Mouse (Mus musculus) heart, postnatal 0 days (tissue): ENCODE measurements around the gene Myg1. TPM values are rescaled to one million over a fixed set of nuclear protein-coding genes. Genes with fewer than 3 reads are reported as not detected.

Experiments used
- ATAC-seq: fragments of 200-750 bp; cut with Nextera tagmentation; 2 replicates; pipeline ENCODE4 v1.8.0; 2017; ENCODE audit warnings: low read depth, moderate number of reproducible peaks, moderate library complexity; ENCODE audit not compliant: insufficient read depth
- DNase-seq: peaks from one replicate; pipeline ENCODE4 v3.0.0-alpha.2; 2016; ENCODE audit warnings: low spot score
- H3K27ac ChIP-seq: fragments of 300-500 bp; sonication (generic); 2 replicates; pipeline ENCODE4 v1.5.1; 2014; ENCODE audit warnings: low read depth, mild to moderate bottlenecking
- H3K27me3 ChIP-seq: fragments of 300-500 bp; sonication (generic); 2 replicates; pipeline ENCODE4 v1.6.1; 2014; ENCODE audit warnings: low read length, mixed read lengths; ENCODE audit not compliant: control insufficient read depth, insufficient read depth
- H3K36me3 ChIP-seq: fragments of 300-500 bp; sonication (generic); replicated peaks from 2 replicates; pipeline ENCODE4 v1.6.1; 2014; ENCODE audit warnings: low read length, mixed read lengths; ENCODE audit not compliant: control insufficient read depth, insufficient read depth
- H3K4me1 ChIP-seq: fragments of 300-500 bp; sonication (generic); 2 replicates; pipeline ENCODE4 v1.6.1; 2014; ENCODE audit warnings: antibody characterized with exemption; ENCODE audit not compliant: control insufficient read depth, insufficient read depth
- H3K4me2 ChIP-seq: fragments of 300-500 bp; sonication (generic); 2 replicates; pipeline ENCODE4 v1.6.1; 2014; ENCODE audit warnings: low read depth, mild to moderate bottlenecking, low read length, moderate library complexity
- H3K4me3 ChIP-seq: fragments of 300-500 bp; sonication (generic); 2 replicates; pipeline ENCODE4 v1.5.1; 2014; ENCODE audit warnings: low read depth, low read length
- H3K9ac ChIP-seq: fragments of 300-500 bp; sonication (generic); replicated peaks from 2 replicates; pipeline ENCODE4 v1.6.1; 2014; ENCODE audit warnings: low read depth, low read length, mixed read lengths
- H3K9me3 ChIP-seq: fragments of 300-500 bp; sonication (generic); replicated peaks from 2 replicates; pipeline ENCODE4 v1.6.1; 2016; ENCODE audit warnings: low read length; ENCODE audit not compliant: control insufficient read depth
- CTCF ChIP-seq: IDR thresholded peaks from 2 replicates; pipeline ENCODE4 v1.5.1; 2016; ENCODE audit warnings: antibody characterized with exemption, control low read depth, low read depth
- EP300 ChIP-seq: IDR thresholded peaks from 2 replicates; pipeline ENCODE4 v1.6.1; 2016; ENCODE audit warnings: antibody characterized with exemption, low read depth
- WGBS: fragments of 180-500 bp; shearing (Covaris S2); extraction: QIAGEN DNeasy Blood & Tissue Kit; methylation state at CpG from one replicate; pipeline ENCODE4 v1.1.7; 2014; 5-methylcytosine and 5-hydroxymethylcytosine counted together
- polyA plus RNA-seq: library from polyadenylated mRNA; unstranded; fragments of >200 nt; fragmentation: Nextera tagmentation; extraction: Ambion mirVana; gene quantifications from 2 replicates; pipeline ENCODE4 v1.2.1, GENCODE M21; 2015
- total RNA-seq: library from RNA; depleted of rRNA; stranded (reverse); fragments of >200 nt; gene quantifications from 2 replicates; pipeline ENCODE4 v1.2.3, GENCODE M21; 2014; ENCODE audit warnings: low replicate concordance

The Myg1 gene
- total and polyA plus RNA-seq, 2 experiments from 2014 or later = 39.0 to 60.5 TPM

DNA sequence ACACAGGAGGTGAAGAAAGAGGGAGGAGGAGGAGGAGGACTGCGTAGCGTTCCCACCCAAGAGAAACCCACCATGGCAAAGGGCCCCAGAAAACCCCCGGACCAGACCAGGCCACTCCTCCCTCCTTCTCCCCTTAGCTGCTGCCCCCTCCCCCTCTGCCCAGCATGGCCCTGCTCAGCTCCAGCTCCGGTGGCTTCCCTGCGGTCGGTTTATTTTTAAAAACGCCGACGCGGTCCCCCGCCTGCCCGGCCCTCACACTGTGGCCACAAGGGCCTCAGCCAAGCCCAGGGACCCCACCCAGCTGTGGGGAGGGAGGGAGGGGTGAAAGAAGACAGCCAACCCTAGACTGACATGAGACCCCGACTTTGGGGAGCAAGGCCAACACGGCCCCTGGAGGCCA lies 31.1 kb downstream of the Myg1 start:
- H3K4me2 ChIP-seq = peak overlapping the region; percentile 54
- H3K4me3 ChIP-seq = peak overlapping the region; percentile 22; the same call in 1 of the 2 replicates
- peak overlapping the region; percentile 46 for H3K9ac ChIP-seq
- no peaks in the 10 kb centered on the region for H3K36me3 ChIP-seq
- DNase-seq = no peak
- H3K4me1 ChIP-seq = 0 out of 2 replicates have a peak, but pooled peaks cover 5% of the 10 kb centered on the region
- peaks cover 60% of the 10 kb centered on the region for H3K27me3 ChIP-seq
- 5% methylated on average over 14 of the region's 14 CpGs for WGBS
- H3K9me3 ChIP-seq = no peaks in the 10 kb centered on the region
- no peak overlapping the region for H3K27ac ChIP-seq
- TF ChIP-seq EP300 (no peak), CTCF (no peak)
- ATAC-seq = peak; percentile 40; the same call in 1 of the 2 replicates

DNA sequence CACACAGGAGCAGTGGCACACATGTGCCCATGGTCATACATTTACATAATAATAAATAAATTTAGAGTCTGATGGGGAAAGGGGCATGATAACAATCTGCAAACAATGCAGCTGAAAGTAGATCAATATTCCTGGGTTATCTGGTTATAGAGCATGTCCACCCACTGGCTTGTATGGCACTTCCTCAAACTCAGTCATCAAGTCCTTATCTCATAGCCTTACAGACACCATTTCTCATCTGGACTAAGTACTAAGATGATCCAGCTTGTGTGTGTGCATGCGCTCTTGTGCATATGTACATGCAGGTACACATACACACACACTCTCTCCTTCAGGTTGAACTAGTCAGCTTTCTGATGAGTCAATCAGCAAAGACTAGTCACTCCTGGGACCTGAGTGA lies 33.2 kb downstream of the Myg1 start:
- H3K27me3 ChIP-seq = peaks cover 40% of the 10 kb centered on the region
- no peak overlapping the region for H3K4me3 ChIP-seq
- TF ChIP-seq CTCF = no peak
- no peak for TF ChIP-seq EP300
- no peaks in the 10 kb centered on the region for H3K9me3 ChIP-seq
- H3K4me2 ChIP-seq = no peak overlapping the region
- H3K27ac ChIP-seq = no peak overlapping the region
- 97% methylated on average over 1 of the region's 1 CpGs for WGBS
- 0 out of 2 replicates have a peak, but pooled peaks cover 5% of the 10 kb centered on the region for H3K4me1 ChIP-seq
- H3K36me3 ChIP-seq = no peaks in the 10 kb centered on the region
- no peak for ATAC-seq
- no peak overlapping the region for H3K9ac ChIP-seq
- no peak for DNase-seq

GRCm38 (mm10) chr15:102366238-102366637 lies 34.7 kb downstream of the Myg1 start:
- TF ChIP-seq EP300 (no peak), CTCF (no peak)
- H3K27ac ChIP-seq = no peak overlapping the region
- WGBS = 12% methylated on average over 7 of the region's 7 CpGs
- no peaks in the 10 kb centered on the region for H3K9me3 ChIP-seq
- H3K4me1 ChIP-seq = peaks cover 8% of the 10 kb centered on the region; the same call in 1 of the 2 replicates
- no peak for DNase-seq
- H3K27me3 ChIP-seq = peaks cover 33% of the 10 kb centered on the region
- H3K4me2 ChIP-seq = peak overlapping the region; percentile 21
- peak overlapping the region; percentile 24; the same call in 1 of the 2 replicates for H3K4me3 ChIP-seq
- no peak for ATAC-seq
- H3K36me3 ChIP-seq = no peaks in the 10 kb centered on the region
- H3K9ac ChIP-seq = no peak overlapping the region

- Histone ChIP-seq H3K36me3 (no peaks in the 10 kb centered on the region), H3K9ac (no peak within 1 kb of the TSS), H3K4me3 (peak within 1 kb of the TSS; percentile 24), H3K9me3 (no peaks in the 10 kb centered on the region), H3K27me3 (peaks cover 34% of the 10 kb centered on the region), H3K4me1 (peaks cover 8% of the 10 kb centered on the region; the same call in 1 of the 2 replicates), H3K4me2 (peak within 1 kb of the TSS; percentile 21), H3K27ac (no peak within 1 kb of the TSS)
- DNase-seq (no peak), ATAC-seq (no peak)
- WGBS = 4% methylated on average over 15 of the region's 15 CpGs
- TF ChIP-seq EP300 (no peak), CTCF (no peak)
Measured at GRCm38 (mm10) chr15:102366733-102367344, 35.3 kb downstream of the Myg1 start, which contains the start of gene Sp7. Gene Sp7, minus strand, starts transcription at chr15:102367182.

GRCm38 (mm10) chr15:102369972-102370371 lies 38.5 kb downstream of the Myg1 start:
- Histone ChIP-seq H3K4me1 (peaks cover 4% of the 10 kb centered on the region; the same call in 1 of the 2 replicates), H3K4me2 (peak overlapping the region; percentile 28), H3K9ac (no peak overlapping the region), H3K36me3 (no peaks in the 10 kb centered on the region), H3K27me3 (peaks cover 22% of the 10 kb centered on the region), H3K9me3 (no peaks in the 10 kb centered on the region), H3K4me3 (no peak overlapping the region), H3K27ac (no peak overlapping the region)
- 14% methylated on average over 13 of the region's 13 CpGs for WGBS
- ATAC-seq (no peak), DNase-seq (no peak)
- TF ChIP-seq EP300 (no peak), CTCF (no peak)
